Comparison of ENCODE assay signal across 8 mouse cellular contexts in the genomic region with DNA sequence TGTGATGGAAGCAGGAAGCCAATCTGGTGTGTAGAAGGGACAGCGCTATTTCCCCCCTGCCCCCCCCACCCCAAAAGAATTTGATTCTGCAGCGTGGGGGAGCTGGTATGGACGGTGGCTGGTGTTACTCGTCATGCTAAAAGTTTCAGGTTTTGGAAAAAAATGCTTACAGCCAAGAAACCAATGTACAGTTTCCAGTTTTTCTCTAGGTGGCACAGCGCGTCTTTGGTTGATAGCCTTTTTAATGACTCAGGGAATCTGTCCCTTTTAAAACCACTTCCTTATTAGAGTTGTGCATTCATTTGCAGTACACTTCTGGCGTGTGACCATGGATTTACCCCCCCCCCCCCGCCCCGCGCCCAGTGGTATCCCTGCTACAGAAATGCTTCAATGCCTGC. TPM values are rescaled to one million over a fixed set of nuclear protein-coding genes. Genes with fewer than 3 reads are reported as not detected.
A peak's percentile ranks its signal among the peaks of the same experiment; 100 is the strongest.
DNase-seq lines count a peak whose midpoint lies in the region; ATAC-seq lines count a peak whose summit lies in the region.

No protein-coding gene starts in this region.

- H3K27ac ChIP-seq in heart, embryonic 13.5 days (replicated peaks): no peak overlapping the region
- H3K27ac ChIP-seq in embryonic facial prominence, embryonic 10.5 days (replicated peaks): peak overlapping the region; percentile 94; the same call in 1 of the 2 replicates
- H3K27ac ChIP-seq in hindbrain, embryonic 15.5 days (replicated peaks): no peak overlapping the region
- no peak overlapping the region for H3K27ac ChIP-seq in midbrain, embryonic 12.5 days (replicated peaks)

- no peak for ATAC-seq in heart, embryonic 13.5 days (ENCODE audit: extremely low read depth, insufficient number of reproducible peaks, low FRiP score, low TSS enrichment)
- no peak for ATAC-seq in hindbrain, embryonic 15.5 days (ENCODE audit: low FRiP score, low read depth)
- no peak for ATAC-seq in midbrain, embryonic 12.5 days (ENCODE audit: low FRiP score, low read depth)

- 8% methylated on average over 10 of the region's 10 CpGs for WGBS in heart, embryonic 13.5 days
- 20% methylated on average over 10 of the region's 10 CpGs for WGBS in embryonic facial prominence, embryonic 10.5 days
- 9% methylated on average over 10 of the region's 10 CpGs for WGBS in hindbrain, embryonic 15.5 days
- 13% methylated on average over 10 of the region's 10 CpGs for WGBS in midbrain, embryonic 12.5 days

- H3K27me3 ChIP-seq in heart, embryonic 13.5 days (replicated peaks): peaks cover 10% of the 10 kb centered on the region; the same call in 1 of the 2 replicates
- peaks cover 11% of the 10 kb centered on the region for H3K27me3 ChIP-seq in embryonic facial prominence, embryonic 10.5 days (replicated peaks; ENCODE audit: low read depth, poor library complexity, severe bottlenecking)
- no peaks in the 10 kb centered on the region for H3K27me3 ChIP-seq in hindbrain, embryonic 15.5 days
- H3K27me3 ChIP-seq in midbrain, embryonic 12.5 days: peaks cover 9% of the 10 kb centered on the region

- H3K4me3 ChIP-seq in heart, embryonic 13.5 days: peak overlapping the region; percentile 84
- peak overlapping the region; percentile 87 for H3K4me3 ChIP-seq in embryonic facial prominence, embryonic 10.5 days
- peak overlapping the region; percentile 90 for H3K4me3 ChIP-seq in hindbrain, embryonic 15.5 days
- peak overlapping the region; percentile 81 for H3K4me3 ChIP-seq in midbrain, embryonic 12.5 days

- no peak for DNase-seq in heart, adult 18-20 months
- no peak for DNase-seq in embryonic facial prominence, embryonic 10.5 days (ENCODE audit: low spot score)
- DNase-seq in ovary, postnatal 36 days (ENCODE audit: low spot score): no peak
- DNase-seq in B cell, adult 2 months: no peak
- DNase-seq in testis, postnatal 10 days (ENCODE audit: low spot score): no peak

- no peaks in the 10 kb centered on the region for H3K36me3 ChIP-seq in heart, embryonic 13.5 days
- H3K36me3 ChIP-seq in embryonic facial prominence, embryonic 10.5 days (replicated peaks): no peaks in the 10 kb centered on the region
- H3K36me3 ChIP-seq in hindbrain, embryonic 15.5 days: no peaks in the 10 kb centered on the region
- no peaks in the 10 kb centered on the region for H3K36me3 ChIP-seq in midbrain, embryonic 12.5 days

- peak overlapping the region; percentile 99 for H3K4me2 ChIP-seq in heart, embryonic 13.5 days
- peak overlapping the region; percentile 97 for H3K4me2 ChIP-seq in hindbrain, embryonic 15.5 days
- H3K4me2 ChIP-seq in midbrain, embryonic 12.5 days (replicated peaks): peak overlapping the region; percentile 88

- peak overlapping the region; percentile 87 for H3K9ac ChIP-seq in heart, embryonic 13.5 days
- peak overlapping the region; percentile 78; the same call in 1 of the 2 replicates for H3K9ac ChIP-seq in hindbrain, embryonic 15.5 days
- no peak overlapping the region; the same call in 1 of the 2 replicates for H3K9ac ChIP-seq in midbrain, embryonic 12.5 days (replicated peaks)

- H3K4me1 ChIP-seq in heart, embryonic 13.5 days: peaks cover 24% of the 10 kb centered on the region
- H3K4me1 ChIP-seq in embryonic facial prominence, embryonic 10.5 days: peaks cover 33% of the 10 kb centered on the region
- peaks cover 25% of the 10 kb centered on the region for H3K4me1 ChIP-seq in hindbrain, embryonic 15.5 days (replicated peaks)
- H3K4me1 ChIP-seq in midbrain, embryonic 12.5 days: peaks cover 19% of the 10 kb centered on the region

- H3K9me3 ChIP-seq in heart, embryonic 13.5 days: no peaks in the 10 kb centered on the region
- H3K9me3 ChIP-seq in embryonic facial prominence, embryonic 10.5 days: no peaks in the 10 kb centered on the region
- no peaks in the 10 kb centered on the region for H3K9me3 ChIP-seq in hindbrain, embryonic 15.5 days
- H3K9me3 ChIP-seq in midbrain, embryonic 12.5 days: no peaks in the 10 kb centered on the region

RNA-seq across cellular contexts. Expression of a gene that starts 1.9 kb away (rescaled TPM):
- 2.0 TPM in 2 replicates for polyA plus RNA-seq in heart, embryonic 13.5 days (2015; fragmentation: Nextera tagmentation; extraction: Ambion mirVana)
- total RNA-seq in heart, adult 18-20 months (2021): under 1 TPM; 0.50 to 0.59 TPM
- polyA plus RNA-seq in embryonic facial prominence, embryonic 10.5 days (2016; fragmentation: Nextera tagmentation; extraction: Ambion mirVana): 3.8 and 4.3 TPM in 2 replicates
- polyA plus RNA-seq in hindbrain, embryonic 15.5 days (2015; fragmentation: Nextera tagmentation; extraction: Ambion mirVana): 15.7 and 17.3 TPM in 2 replicates
- 12.7 and 13.1 TPM in 2 replicates for polyA plus RNA-seq in midbrain, embryonic 12.5 days (2016; fragmentation: Nextera tagmentation; extraction: Ambion mirVana)
